Mouse (Mus musculus) neural tube, embryonic 13.5 days (tissue): ENCODE data around the gene Rmi2. TPM values are rescaled to one million over a fixed set of nuclear protein-coding genes. Genes with fewer than 3 reads are reported as not detected.

Experiments
- ATAC-seq: fragments of 200-750 bp; cut with Nextera tagmentation; 2 replicates; pipeline ENCODE4 v1.8.0; 2017; ENCODE audit warnings: low read depth, mild to moderate bottlenecking, moderate TSS enrichment, moderate library complexity
- H3K27ac ChIP-seq: fragments of 300-500 bp; sonication (generic); replicated peaks from 2 replicates; pipeline ENCODE4 v1.5.1; 2015; ENCODE audit warnings: moderate library complexity, mild to moderate bottlenecking, inconsistent platforms
- H3K27me3 ChIP-seq: fragments of 300-500 bp; sonication (generic); 2 replicates; pipeline ENCODE4 v1.6.1; 2015; ENCODE audit warnings: mild to moderate bottlenecking, inconsistent platforms
- H3K36me3 ChIP-seq: fragments of 300-500 bp; sonication (generic); 2 replicates; pipeline ENCODE4 v1.6.1; 2015; ENCODE audit warnings: mild to moderate bottlenecking, inconsistent platforms
- H3K4me1 ChIP-seq: fragments of 300-500 bp; sonication (generic); replicated peaks from 2 replicates; pipeline ENCODE4 v1.6.1; 2015; ENCODE audit warnings: inconsistent platforms
- H3K4me2 ChIP-seq: fragments of 300-500 bp; sonication (generic); 2 replicates; pipeline ENCODE4 v1.6.1; 2015; ENCODE audit warnings: inconsistent platforms, mild to moderate bottlenecking, moderate library complexity
- H3K4me3 ChIP-seq: fragments of 300-500 bp; sonication (generic); 2 replicates; pipeline ENCODE4 v1.5.1; 2015; ENCODE audit warnings: mild to moderate bottlenecking, inconsistent platforms
- H3K9ac ChIP-seq: fragments of 300-500 bp; sonication (generic); 2 replicates; pipeline ENCODE4 v1.6.1; 2015; ENCODE audit warnings: moderate library complexity, mild to moderate bottlenecking, inconsistent platforms
- H3K9me3 ChIP-seq: fragments of 300-500 bp; sonication (generic); 2 replicates; pipeline ENCODE4 v1.6.1; 2016; ENCODE audit warnings: inconsistent platforms
- WGBS: fragments of 180-500 bp; shearing (Covaris S2); methylation state at CpG from one replicate; pipeline ENCODE4 v1.1.7; 2015; 5-methylcytosine and 5-hydroxymethylcytosine counted together
- polyA plus RNA-seq: library from polyadenylated mRNA; unstranded; fragments of >200 nt; fragmentation: Nextera tagmentation; extraction: Ambion mirVana; gene quantifications from 2 replicates; pipeline ENCODE4 v1.2.1, GENCODE M21; 2015

Gene Rmi2
- polyA plus RNA-seq, 1 experiment from 2014 or later, result 0.68 TPM

- H3K27me3 ChIP-seq, result no peaks in the 10 kb centered on the region
- WGBS, result 95% methylated on average over 3 of the region's 3 CpGs
- no peak overlapping the region for H3K4me3 ChIP-seq
- no peak for ATAC-seq
- no peak overlapping the region for H3K4me2 ChIP-seq
- H3K27ac ChIP-seq, result no peak overlapping the region
- no peaks in the 10 kb centered on the region for H3K9me3 ChIP-seq
- peaks cover 22% of the 10 kb centered on the region for H3K4me1 ChIP-seq
- H3K9ac ChIP-seq, result no peak overlapping the region
- H3K36me3 ChIP-seq, result no peaks in the 10 kb centered on the region
Observed at GRCm38 (mm10) chr16:10836388-10836787, 1.5 kb downstream of the Rmi2 start.

GRCm38 (mm10) chr16:10837250-10837649 is 2.4 kb downstream of the Rmi2 start:
- no peak overlapping the region for H3K27ac ChIP-seq
- H3K36me3 ChIP-seq, result no peaks in the 10 kb centered on the region
- H3K4me2 ChIP-seq, result no peak overlapping the region
- H3K9ac ChIP-seq, result no peak overlapping the region
- no peaks in the 10 kb centered on the region for H3K9me3 ChIP-seq
- no peak for ATAC-seq
- no peaks in the 10 kb centered on the region for H3K27me3 ChIP-seq
- H3K4me3 ChIP-seq, result no peak overlapping the region
- H3K4me1 ChIP-seq, result peaks cover 22% of the 10 kb centered on the region
- WGBS, result 87% methylated on average over 3 of the region's 3 CpGs

- H3K36me3 ChIP-seq, result no peaks in the 10 kb centered on the region
- no peak overlapping the region for H3K9ac ChIP-seq
- 85% methylated on average over 1 of the region's 1 CpGs for WGBS
- H3K27ac ChIP-seq, result no peak overlapping the region
- no peak overlapping the region for H3K4me3 ChIP-seq
- H3K4me1 ChIP-seq, result peaks cover 22% of the 10 kb centered on the region
- no peak for ATAC-seq
- H3K4me2 ChIP-seq, result no peak overlapping the region
- H3K9me3 ChIP-seq, result no peaks in the 10 kb centered on the region
- no peaks in the 10 kb centered on the region for H3K27me3 ChIP-seq
Observed at GRCm38 (mm10) chr16:10837903-10838302, 3.0 kb downstream of the Rmi2 start.

GRCm38 (mm10) chr16:10838487-10839245 is 3.8 kb downstream of the Rmi2 start:
- no peak overlapping the region for H3K27ac ChIP-seq

GRCm38 (mm10) chr16:10840018-10840417 is 5.2 kb downstream of the Rmi2 start:
- Histone ChIP-seq H3K4me1 (peaks cover 28% of the 10 kb centered on the region), H3K27me3 (no peaks in the 10 kb centered on the region), H3K9me3 (no peaks in the 10 kb centered on the region), H3K36me3 (no peaks in the 10 kb centered on the region), H3K4me2 (no peak overlapping the region), H3K4me3 (no peak overlapping the region), H3K27ac (no peak overlapping the region), H3K9ac (no peak overlapping the region)
- ATAC-seq, result no peak
- 91% methylated on average over 14 of the region's 14 CpGs for WGBS

More at GRCm38 (mm10) chr16:10838487-10839245, 3.8 kb downstream of the Rmi2 start:
- Histone ChIP-seq H3K4me3 (no peak overlapping the region), H3K4me2 (no peak overlapping the region), H3K27me3 (no peaks in the 10 kb centered on the region), H3K4me1 (peaks cover 25% of the 10 kb centered on the region), H3K36me3 (no peaks in the 10 kb centered on the region), H3K9ac (no peak overlapping the region), H3K9me3 (no peaks in the 10 kb centered on the region)
- 29% methylated on average over 10 of the region's 10 CpGs for WGBS
- no peak for ATAC-seq

GRCm38 (mm10) chr16:10842282-10842855 is 7.5 kb downstream of the Rmi2 start:
- no peak for ATAC-seq
- Histone ChIP-seq H3K4me2 (no peak overlapping the region), H3K36me3 (no peaks in the 10 kb centered on the region), H3K27ac (no peak overlapping the region), H3K27me3 (no peaks in the 10 kb centered on the region), H3K9me3 (no peaks in the 10 kb centered on the region), H3K4me1 (peaks cover 30% of the 10 kb centered on the region), H3K9ac (no peak overlapping the region), H3K4me3 (no peak overlapping the region)
- WGBS, result 50% methylated on average over 4 of the region's 4 CpGs

GRCm38 (mm10) chr16:10843486-10844318 is 8.8 kb downstream of the Rmi2 start:
- Histone ChIP-seq H3K4me3 (no peak overlapping the region; the same call in 1 of the 2 replicates), H3K27me3 (no peaks in the 10 kb centered on the region), H3K9ac (peak overlapping the region; percentile 26; the same call in 1 of the 2 replicates), H3K4me1 (peaks cover 21% of the 10 kb centered on the region; the same call in 1 of the 2 replicates), H3K27ac (no peak overlapping the region; the same call in 1 of the 2 replicates), H3K36me3 (no peaks in the 10 kb centered on the region), H3K4me2 (peak overlapping the region; percentile 45), H3K9me3 (no peaks in the 10 kb centered on the region)
- WGBS, result 28% methylated on average over 18 of the region's 18 CpGs
- no peak for ATAC-seq

GRCm38 (mm10) chr16:10844319-10844670 is 9.4 kb downstream of the Rmi2 start:
- ATAC-seq, result no peak
- H3K9ac ChIP-seq, result no peak overlapping the region

GRCm38 (mm10) chr16:10845952-10846351 is 11.1 kb downstream of the Rmi2 start:
- 73% methylated on average over 6 of the region's 6 CpGs for WGBS
- H3K4me3 ChIP-seq, result no peak overlapping the region
- no peaks in the 10 kb centered on the region for H3K9me3 ChIP-seq
- H3K9ac ChIP-seq, result no peak overlapping the region
- peaks cover 20% of the 10 kb centered on the region for H3K4me1 ChIP-seq
- no peak for ATAC-seq
- H3K36me3 ChIP-seq, result no peaks in the 10 kb centered on the region
- no peaks in the 10 kb centered on the region for H3K27me3 ChIP-seq
- no peak overlapping the region for H3K27ac ChIP-seq
- H3K4me2 ChIP-seq, result no peak overlapping the region

More at GRCm38 (mm10) chr16:10844319-10844670, 9.4 kb downstream of the Rmi2 start:
- peak overlapping the region; percentile 45 for H3K4me2 ChIP-seq
- H3K4me1 ChIP-seq, result peaks cover 18% of the 10 kb centered on the region; the same call in 1 of the 2 replicates
- H3K27me3 ChIP-seq, result no peaks in the 10 kb centered on the region
- no peaks in the 10 kb centered on the region for H3K36me3 ChIP-seq
- no peak overlapping the region for H3K27ac ChIP-seq
- 72% methylated on average over 6 of the region's 6 CpGs for WGBS
- no peaks in the 10 kb centered on the region for H3K9me3 ChIP-seq
- no peak overlapping the region for H3K4me3 ChIP-seq

- H3K36me3 ChIP-seq, result no peaks in the 10 kb centered on the region
- no peaks in the 10 kb centered on the region for H3K27me3 ChIP-seq
- no peak overlapping the region for H3K4me2 ChIP-seq
- peaks cover 25% of the 10 kb centered on the region for H3K4me1 ChIP-seq
- ATAC-seq, result 0 out of 2 replicates have a peak, but pooled peaks have one; percentile 7
- no peak overlapping the region for H3K9ac ChIP-seq
- H3K27ac ChIP-seq, result no peak overlapping the region
- H3K4me3 ChIP-seq, result no peak overlapping the region
- no peaks in the 10 kb centered on the region for H3K9me3 ChIP-seq
- 59% methylated on average over 4 of the region's 4 CpGs for WGBS
Observed at GRCm38 (mm10) chr16:10846503-10846902, 11.6 kb downstream of the Rmi2 start.

- H3K9ac ChIP-seq, result no peak overlapping the region
Observed at GRCm38 (mm10) chr16:10849965-10850861, 15.4 kb downstream of the Rmi2 start.

More at GRCm38 (mm10) chr16:10849965-10850861, 15.4 kb downstream of the Rmi2 start:
- no peaks in the 10 kb centered on the region for H3K9me3 ChIP-seq
- no peak overlapping the region for H3K27ac ChIP-seq
- WGBS, result 71% methylated on average over 12 of the region's 12 CpGs
- no peak for ATAC-seq
- H3K36me3 ChIP-seq, result no peaks in the 10 kb centered on the region
- no peak overlapping the region for H3K4me2 ChIP-seq
- H3K27me3 ChIP-seq, result no peaks in the 10 kb centered on the region
- H3K4me1 ChIP-seq, result peaks cover 13% of the 10 kb centered on the region; the same call in 1 of the 2 replicates
- no peak overlapping the region for H3K4me3 ChIP-seq
